Mouse (Mus musculus): ENCODE results near the gene Kcna7. TPM values are rescaled to one million over a fixed set of nuclear protein-coding genes. Genes with fewer than 3 reads are reported as not detected.
"Not testable (repeated sequence)": the region's sequence is repeated elsewhere in the genome, so short reads cannot be mapped to it uniquely, and the experiment has no call there.

Kcna7 gene
- not detected in 2 replicates for polyA plus RNA-seq (2016; fragmentation: Nextera tagmentation; extraction: Ambion mirVana)

- H3K9me3 ChIP-seq: no peaks in the 10 kb centered on the region
- no peak within 1 kb of the TSS for H3K27ac ChIP-seq
- peak within 1 kb of the TSS; percentile 46 for H3K4me2 ChIP-seq
- WGBS: 12% methylated on average over 28 of the region's 28 CpGs
- 0 out of 2 replicates have a peak within 1 kb of the TSS, but pooled peaks have one; percentile 25 for H3K9ac ChIP-seq
- no peaks in the 10 kb centered on the region for H3K36me3 ChIP-seq (replicated peaks)
- H3K4me1 ChIP-seq: peaks cover 13% of the 10 kb centered on the region
- H3K4me3 ChIP-seq (replicated peaks): peak within 1 kb of the TSS; percentile 33
- no peak for ATAC-seq (ENCODE audit: low FRiP score)
- H3K27me3 ChIP-seq: peaks cover 69% of the 10 kb centered on the region
These were observed at the start of gene Kcna7 for GRCm38 (mm10) chr7:45405091-45406075. TSS of gene Kcna7 (plus strand) at chr7:45405653.

- WGBS: 68% methylated on average over 13 of the region's 13 CpGs
- Histone ChIP-seq H3K9ac (no peak overlapping the region), H3K9me3 (no peaks in the 10 kb centered on the region), H3K27me3 (peaks cover 13% of the 10 kb centered on the region; the same call in 1 of the 2 replicates), H3K4me3 (replicated peaks) (no peak overlapping the region), H3K27ac (no peak overlapping the region), H3K36me3 (replicated peaks) (peaks cover 63% of the 10 kb centered on the region), H3K4me1 (no peaks in the 10 kb centered on the region), H3K4me2 (no peak overlapping the region)
- no peak for ATAC-seq (ENCODE audit: low FRiP score)
These were observed 49.4 kb upstream of the Kcna7 start for GRCm38 (mm10) chr7:45356087-45356486.

- ATAC-seq (ENCODE audit: low FRiP score); H3K9me3 ChIP-seq; H3K4me3 ChIP-seq (replicated peaks); H3K9ac ChIP-seq; H3K27ac ChIP-seq; H3K4me2 ChIP-seq: not testable (repeated sequence)
- Histone ChIP-seq H3K27me3 (peaks cover 39% of the 10 kb centered on the region), H3K4me1 (peaks cover 14% of the 10 kb centered on the region), H3K36me3 (replicated peaks) (peaks cover 40% of the 10 kb centered on the region)
- 68% methylated on average over 6 of the region's 11 CpGs for WGBS
These were observed 46.4 kb upstream of the Kcna7 start for GRCm38 (mm10) chr7:45359081-45359480.

- WGBS: 53% methylated on average over 18 of the region's 18 CpGs
- H3K9me3 ChIP-seq: no peaks in the 10 kb centered on the region
- 0 out of 2 replicates have a peak overlapping the region, but pooled peaks have one; percentile 89 for H3K4me2 ChIP-seq
- H3K27me3 ChIP-seq: peaks cover 48% of the 10 kb centered on the region
- peaks cover 26% of the 10 kb centered on the region for H3K36me3 ChIP-seq (replicated peaks)
- H3K9ac ChIP-seq: no peak overlapping the region
- H3K4me1 ChIP-seq: peaks cover 20% of the 10 kb centered on the region
- ATAC-seq (ENCODE audit: low FRiP score): peak; percentile 5; the same call in 1 of the 2 replicates
- peak overlapping the region; percentile 51; the same call in 1 of the 2 replicates for H3K4me3 ChIP-seq (replicated peaks)
- H3K27ac ChIP-seq: no peak overlapping the region
These were observed 44.9 kb upstream of the Kcna7 start for GRCm38 (mm10) chr7:45360404-45361125.

GRCm38 (mm10) chr7:45361243-45361804, 44.1 kb upstream of the Kcna7 start:
- Histone ChIP-seq H3K27me3 (peaks cover 52% of the 10 kb centered on the region), H3K36me3 (replicated peaks) (peaks cover 18% of the 10 kb centered on the region), H3K9me3 (no peaks in the 10 kb centered on the region), H3K4me2 (peak overlapping the region; percentile 89), H3K4me1 (peaks cover 27% of the 10 kb centered on the region), H3K9ac (peak overlapping the region; percentile 76), H3K4me3 (replicated peaks) (peak overlapping the region; percentile 51), H3K27ac (peak overlapping the region; percentile 56)
- ATAC-seq (ENCODE audit: low FRiP score): peak; percentile 90
- WGBS: under 1% methylated on average over 43 of the region's 43 CpGs

- 0 out of 2 replicates have a peak overlapping the region, but pooled peaks have one; percentile 4 for H3K4me3 ChIP-seq (replicated peaks)
These were observed 42.7 kb upstream of the Kcna7 start for GRCm38 (mm10) chr7:45362801-45363200.

GRCm38 (mm10) chr7:45363983-45364382, 41.5 kb upstream of the Kcna7 start:
- ATAC-seq (ENCODE audit: low FRiP score): no peak
- 93% methylated on average over 2 of the region's 2 CpGs for WGBS
- peaks cover 4% of the 10 kb centered on the region; the same call in 1 of the 2 replicates for H3K36me3 ChIP-seq (replicated peaks)
- no peaks in the 10 kb centered on the region for H3K9me3 ChIP-seq
- H3K4me1 ChIP-seq: peaks cover 37% of the 10 kb centered on the region
- H3K9ac ChIP-seq: no peak overlapping the region
- H3K4me3 ChIP-seq (replicated peaks): no peak overlapping the region
- peaks cover 62% of the 10 kb centered on the region for H3K27me3 ChIP-seq
- no peak overlapping the region for H3K4me2 ChIP-seq
- H3K27ac ChIP-seq: no peak overlapping the region

More at GRCm38 (mm10) chr7:45362801-45363200, 42.7 kb upstream of the Kcna7 start:
- H3K36me3 ChIP-seq (replicated peaks): peaks cover 11% of the 10 kb centered on the region
- H3K27me3 ChIP-seq: peaks cover 52% of the 10 kb centered on the region
- H3K4me1 ChIP-seq: peaks cover 30% of the 10 kb centered on the region
- 4% methylated on average over 13 of the region's 13 CpGs for WGBS
- H3K4me2 ChIP-seq: 0 out of 2 replicates have a peak overlapping the region, but pooled peaks have one; percentile 89
- H3K27ac ChIP-seq: no peak overlapping the region
- no peak overlapping the region for H3K9ac ChIP-seq
- no peak for ATAC-seq (ENCODE audit: low FRiP score)
- no peaks in the 10 kb centered on the region for H3K9me3 ChIP-seq

GRCm38 (mm10) chr7:45365742-45366651, 39.5 kb upstream of the Kcna7 start:
- ATAC-seq (ENCODE audit: low FRiP score): no peak
- H3K27me3 ChIP-seq: peaks cover 66% of the 10 kb centered on the region

GRCm38 (mm10) chr7:45366652-45367019, 38.8 kb upstream of the Kcna7 start, which contains the start of gene Ppfia3:
TSS of gene Ppfia3 (minus strand) at chr7:45367019.
- H3K27me3 ChIP-seq: peaks cover 62% of the 10 kb centered on the region
- H3K9me3 ChIP-seq: no peaks in the 10 kb centered on the region
- H3K4me2 ChIP-seq: peak within 1 kb of the TSS; percentile 91
- WGBS: under 1% methylated on average over 21 of the region's 26 CpGs
- peak within 1 kb of the TSS; percentile 78 for H3K4me3 ChIP-seq (replicated peaks)
- no peaks in the 10 kb centered on the region; the same call in 1 of the 2 replicates for H3K36me3 ChIP-seq (replicated peaks)
- peak; percentile 51 for ATAC-seq (ENCODE audit: low FRiP score)
- peak within 1 kb of the TSS; percentile 76 for H3K27ac ChIP-seq
- H3K4me1 ChIP-seq: peaks cover 57% of the 10 kb centered on the region
- peak within 1 kb of the TSS; percentile 83 for H3K9ac ChIP-seq

More at GRCm38 (mm10) chr7:45365742-45366651, 39.5 kb upstream of the Kcna7 start:
- H3K36me3 ChIP-seq (replicated peaks): no peaks in the 10 kb centered on the region
- H3K4me1 ChIP-seq: peaks cover 52% of the 10 kb centered on the region
- no peaks in the 10 kb centered on the region for H3K9me3 ChIP-seq
- H3K27ac ChIP-seq: peak overlapping the region; percentile 71
- peak overlapping the region; percentile 78 for H3K4me3 ChIP-seq (replicated peaks)
- whole genome bisulfite sequencing: 3% methylated on average over 33 of the region's 35 CpGs
- H3K9ac ChIP-seq: peak overlapping the region; percentile 83
- peak overlapping the region; percentile 91 for H3K4me2 ChIP-seq

GRCm38 (mm10) chr7:45367020-45367880, 38.2 kb upstream of the Kcna7 start:
- H3K36me3 ChIP-seq (replicated peaks): peaks cover 4% of the 10 kb centered on the region
- peak; percentile 89 for ATAC-seq (ENCODE audit: low FRiP score)
- H3K27ac ChIP-seq: peak overlapping the region; percentile 76
- no peaks in the 10 kb centered on the region for H3K9me3 ChIP-seq
- WGBS: under 1% methylated on average over 70 of the region's 70 CpGs
- H3K27me3 ChIP-seq: peaks cover 58% of the 10 kb centered on the region
- peak overlapping the region; percentile 83 for H3K9ac ChIP-seq
- H3K4me2 ChIP-seq: peak overlapping the region; percentile 91
- peak overlapping the region; percentile 78 for H3K4me3 ChIP-seq (replicated peaks)
- peaks cover 52% of the 10 kb centered on the region for H3K4me1 ChIP-seq
